Mouse (Mus musculus): ENCODE measurements around the gene Rnf157. TPM values are rescaled to one million over a fixed set of nuclear protein-coding genes. Genes with fewer than 3 reads are reported as not detected.

Gene Rnf157
- polyA plus RNA-seq, 1 experiment, result 183 TPM

DNA sequence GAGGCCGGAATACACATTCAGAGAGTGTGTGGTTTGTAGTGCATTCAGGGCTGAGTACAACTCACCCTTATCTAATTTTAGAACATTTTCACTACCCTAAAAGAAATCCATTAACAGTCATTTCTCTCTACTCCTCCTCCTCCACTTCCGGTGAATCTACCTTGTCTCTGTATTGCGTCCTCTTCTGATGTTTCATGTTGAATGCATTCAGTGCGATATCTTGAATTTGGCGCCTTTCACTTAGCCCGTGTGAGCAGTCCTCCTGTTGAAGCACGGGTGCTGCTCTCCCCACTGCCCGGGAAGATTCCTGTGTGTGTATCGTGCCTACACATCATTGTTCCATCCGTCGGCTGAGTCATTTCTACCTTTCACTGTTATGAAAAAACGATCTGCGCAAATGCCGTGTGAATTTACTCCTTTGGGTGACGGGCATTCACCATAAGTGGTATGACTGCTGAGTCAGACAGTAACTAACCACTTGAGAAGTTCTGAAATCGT lies 6.6 kb downstream of the Rnf157 start:
- Histone ChIP-seq H3K4me3 (ENCODE audit: insufficient read depth, low read length) (no peak overlapping the region), H3K27ac (ENCODE audit: insufficient read depth, low read length) (no peak overlapping the region), H3K4me1 (ENCODE audit: control insufficient read depth, insufficient read depth, low read length) (peaks cover 2% of the 10 kb centered on the region; the same call in 1 of the 2 replicates)
- TF ChIP-seq POLR2A (IDR thresholded peaks at IDR 0.05; ENCODE audit: extremely low read depth, insufficient read depth, low read length), result no peak
- no peak for TF ChIP-seq CTCF (IDR thresholded peaks at IDR 0.05; ENCODE audit: extremely low read depth, insufficient read depth, low read length)

DNA sequence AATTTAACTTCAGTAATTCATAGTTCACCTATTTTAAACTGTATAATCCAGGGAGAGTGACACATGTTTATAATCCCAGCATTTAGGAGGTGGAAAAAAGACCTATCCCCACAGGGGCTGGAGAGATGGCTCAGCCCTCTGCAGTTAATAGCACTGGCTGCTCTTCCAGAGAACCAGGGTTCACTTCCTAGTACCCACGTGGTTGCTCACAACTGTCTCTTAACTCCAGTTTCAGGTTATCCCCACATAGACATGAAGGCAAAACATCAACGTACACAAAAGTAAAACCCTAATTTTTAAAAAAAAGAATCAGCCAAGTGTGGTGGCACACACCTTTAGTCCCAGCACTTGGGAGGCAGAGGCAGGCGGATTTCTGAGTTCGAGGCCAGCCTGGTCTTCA lies 7.2 kb downstream of the Rnf157 start:
- TF ChIP-seq CTCF (IDR thresholded peaks at IDR 0.05; ENCODE audit: extremely low read depth, insufficient read depth, low read length), result no peak
- no peak for TF ChIP-seq POLR2A (IDR thresholded peaks at IDR 0.05; ENCODE audit: extremely low read depth, insufficient read depth, low read length)
- no peak overlapping the region for H3K4me3 ChIP-seq (ENCODE audit: insufficient read depth, low read length)
- H3K27ac ChIP-seq (ENCODE audit: insufficient read depth, low read length), result no peak overlapping the region
- peaks cover 2% of the 10 kb centered on the region; the same call in 1 of the 2 replicates for H3K4me1 ChIP-seq (ENCODE audit: control insufficient read depth, insufficient read depth, low read length)

- H3K4me1 ChIP-seq (ENCODE audit: control insufficient read depth, insufficient read depth, low read length), result peaks cover 2% of the 10 kb centered on the region
- no peak overlapping the region for H3K27ac ChIP-seq (ENCODE audit: insufficient read depth, low read length)
- TF ChIP-seq POLR2A (IDR thresholded peaks at IDR 0.05; ENCODE audit: extremely low read depth, insufficient read depth, low read length) (no peak), CTCF (IDR thresholded peaks at IDR 0.05; ENCODE audit: extremely low read depth, insufficient read depth, low read length) (no peak)
- no peak overlapping the region for H3K4me3 ChIP-seq (ENCODE audit: insufficient read depth, low read length)
Measured at GRCm38 (mm10) chr11:116400560-116400959, 12.3 kb downstream of the Rnf157 start.

DNA sequence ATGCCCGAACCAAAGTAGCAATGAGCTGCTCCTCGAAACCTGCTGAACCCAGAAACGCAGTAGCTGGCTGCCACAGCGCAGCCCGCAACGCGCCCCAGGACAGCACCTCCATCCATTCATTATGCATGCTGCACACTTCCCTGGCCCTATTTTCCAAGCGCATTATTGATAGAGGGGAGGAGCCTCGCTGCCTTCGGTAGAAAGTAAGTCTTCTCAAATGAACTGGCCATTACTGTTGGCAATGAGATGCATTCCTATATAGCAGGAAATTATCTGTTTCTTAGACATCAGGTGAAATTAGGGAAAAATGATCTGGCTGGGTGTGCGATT lies 14.5 kb downstream of the Rnf157 start:
- peaks cover 4% of the 10 kb centered on the region for H3K4me1 ChIP-seq (ENCODE audit: control insufficient read depth, insufficient read depth, low read length)
- TF ChIP-seq CTCF (IDR thresholded peaks at IDR 0.05; ENCODE audit: extremely low read depth, insufficient read depth, low read length) (no peak), POLR2A (IDR thresholded peaks at IDR 0.05; ENCODE audit: extremely low read depth, insufficient read depth, low read length) (no peak)
- no peak overlapping the region for H3K4me3 ChIP-seq (ENCODE audit: insufficient read depth, low read length)
- no peak overlapping the region for H3K27ac ChIP-seq (ENCODE audit: insufficient read depth, low read length)

- no peak for TF ChIP-seq POLR2A (IDR thresholded peaks at IDR 0.05; ENCODE audit: extremely low read depth, insufficient read depth, low read length)
- no peak for TF ChIP-seq CTCF (IDR thresholded peaks at IDR 0.05; ENCODE audit: extremely low read depth, insufficient read depth, low read length)
- Histone ChIP-seq H3K27ac (ENCODE audit: insufficient read depth, low read length) (no peak overlapping the region), H3K4me1 (ENCODE audit: control insufficient read depth, insufficient read depth, low read length) (peaks cover 4% of the 10 kb centered on the region), H3K4me3 (ENCODE audit: insufficient read depth, low read length) (no peak overlapping the region)
Measured at GRCm38 (mm10) chr11:116397517-116398347, 15.1 kb downstream of the Rnf157 start.

DNA sequence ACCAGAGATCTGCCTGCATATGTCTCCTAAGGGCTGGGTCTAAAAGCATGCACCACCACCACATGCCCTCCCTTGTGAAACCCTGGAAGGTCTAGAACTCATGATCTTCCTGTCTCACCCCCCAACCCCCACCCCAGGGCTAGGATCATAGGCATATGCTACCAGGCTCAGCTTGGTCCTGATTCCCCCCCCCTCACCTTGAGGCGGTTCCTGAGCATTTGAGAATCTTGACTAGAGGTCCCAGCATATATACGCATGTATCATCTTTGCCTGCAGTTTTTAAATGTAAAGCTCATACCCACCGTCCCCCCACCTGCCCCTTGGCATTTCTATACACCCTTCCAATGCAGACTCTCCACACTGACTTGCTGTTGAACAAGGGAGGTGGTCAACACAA lies 15.9 kb downstream of the Rnf157 start:
- no peak for TF ChIP-seq POLR2A (IDR thresholded peaks at IDR 0.05; ENCODE audit: extremely low read depth, insufficient read depth, low read length)
- no peak for TF ChIP-seq CTCF (IDR thresholded peaks at IDR 0.05; ENCODE audit: extremely low read depth, insufficient read depth, low read length)

GRCm38 (mm10) chr11:116396276-116396933 lies 16.4 kb downstream of the Rnf157 start:
- no peak overlapping the region for H3K4me3 ChIP-seq (ENCODE audit: insufficient read depth, low read length)
- peaks cover 4% of the 10 kb centered on the region for H3K4me1 ChIP-seq (ENCODE audit: control insufficient read depth, insufficient read depth, low read length)

More for the DNA sequence above, 15.9 kb downstream of the Rnf157 start:
- Histone ChIP-seq H3K4me3 (ENCODE audit: insufficient read depth, low read length) (no peak overlapping the region), H3K27ac (ENCODE audit: insufficient read depth, low read length) (no peak overlapping the region), H3K4me1 (ENCODE audit: control insufficient read depth, insufficient read depth, low read length) (peaks cover 4% of the 10 kb centered on the region)

DNA sequence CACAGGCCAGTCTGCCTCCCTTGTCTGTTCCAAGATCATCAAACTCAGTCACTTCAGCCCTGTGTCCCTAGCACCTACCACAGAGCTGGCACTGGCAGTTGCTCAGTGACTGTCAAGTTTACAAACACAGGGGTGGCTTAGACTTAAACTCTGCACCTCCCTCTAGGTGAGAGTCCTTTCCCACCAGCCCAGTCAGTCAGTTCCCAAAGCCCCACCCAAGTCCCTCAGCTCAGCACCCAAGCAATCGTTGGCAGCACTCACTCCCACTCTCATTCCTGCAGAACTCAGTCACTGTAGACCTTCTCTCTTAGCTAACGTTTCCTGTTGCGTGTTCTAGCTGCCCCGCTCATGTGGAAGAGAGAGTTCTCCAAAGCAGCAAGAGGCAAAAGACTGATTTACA lies 18.1 kb downstream of the Rnf157 start:
- TF ChIP-seq CTCF (IDR thresholded peaks at IDR 0.05; ENCODE audit: extremely low read depth, insufficient read depth, low read length) (no peak), POLR2A (IDR thresholded peaks at IDR 0.05; ENCODE audit: extremely low read depth, insufficient read depth, low read length) (no peak)
- H3K4me3 ChIP-seq (ENCODE audit: insufficient read depth, low read length), result no peak overlapping the region
- H3K27ac ChIP-seq (ENCODE audit: insufficient read depth, low read length), result no peak overlapping the region; the same call in 1 of the 2 replicates
- H3K4me1 ChIP-seq (ENCODE audit: control insufficient read depth, insufficient read depth, low read length), result peaks cover 4% of the 10 kb centered on the region

More at GRCm38 (mm10) chr11:116396276-116396933, 16.4 kb downstream of the Rnf157 start:
- TF ChIP-seq POLR2A (IDR thresholded peaks at IDR 0.05; ENCODE audit: extremely low read depth, insufficient read depth, low read length), result no peak
- H3K27ac ChIP-seq (ENCODE audit: insufficient read depth, low read length), result no peak overlapping the region

DNA sequence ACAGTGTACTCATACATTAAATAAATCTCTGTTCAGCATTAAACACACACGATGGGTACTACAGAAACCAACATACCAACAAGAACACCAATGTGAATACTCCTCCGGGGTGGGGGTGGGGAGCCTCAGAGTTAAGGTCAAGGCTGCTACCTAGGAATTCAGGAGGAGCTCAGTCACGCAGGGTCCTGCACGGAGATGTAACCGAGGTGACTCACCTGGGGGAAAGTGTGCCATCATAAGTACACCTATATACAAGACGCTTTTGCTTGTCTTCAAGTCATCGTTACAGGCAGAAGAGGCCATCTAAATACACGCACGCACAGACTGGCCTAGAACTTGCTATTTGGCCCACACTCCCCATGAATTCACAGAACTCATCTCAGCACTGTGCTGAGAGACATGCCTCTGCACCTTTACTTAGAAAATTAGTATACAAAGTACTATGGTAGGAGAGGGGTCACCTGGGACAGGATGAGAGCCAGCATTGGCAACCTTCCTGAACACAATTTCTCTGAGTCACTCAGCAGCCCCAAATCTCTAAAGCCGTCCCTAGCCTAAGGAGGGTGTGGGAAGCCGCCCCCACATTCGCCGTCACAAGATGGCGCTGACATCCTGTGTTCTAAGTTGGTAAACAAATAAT lies 23.9 kb downstream of the Rnf157 start:
- Histone ChIP-seq H3K27ac (ENCODE audit: insufficient read depth, low read length) (peak overlapping the region; percentile 94), H3K4me3 (ENCODE audit: insufficient read depth, low read length) (no peak overlapping the region; the same call in 1 of the 2 replicates), H3K4me1 (ENCODE audit: control insufficient read depth, insufficient read depth, low read length) (peaks cover 8% of the 10 kb centered on the region)
- TF ChIP-seq POLR2A (IDR thresholded peaks at IDR 0.05; ENCODE audit: extremely low read depth, insufficient read depth, low read length) (no peak), CTCF (IDR thresholded peaks at IDR 0.05; ENCODE audit: extremely low read depth, insufficient read depth, low read length) (no peak)

All from cortical plate, adult 2 months (tissue).